In genomic region chr6:97395477-97396350, GRCm38 (mm10) we compare ENCODE assay signal across 8 mouse cellular contexts.
A peak's percentile ranks its signal among the peaks of the same experiment; 100 is the strongest.
DNase-seq lines count a peak whose midpoint lies in the region; ATAC-seq and TF ChIP-seq lines count a peak whose summit lies in the region.

No protein-coding gene starts in this region.

- H3K9me3 ChIP-seq in hindbrain, embryonic 15.5 days, result no peaks in the 10 kb centered on the region
- H3K9me3 ChIP-seq in lung, embryonic 14.5 days (ENCODE audit: low read depth, low read length), result no peaks in the 10 kb centered on the region
- no peaks in the 10 kb centered on the region for H3K9me3 ChIP-seq in stomach, embryonic 15.5 days

- H3K36me3 ChIP-seq in hindbrain, embryonic 15.5 days, result no peaks in the 10 kb centered on the region
- H3K36me3 ChIP-seq in lung, embryonic 14.5 days (ENCODE audit: insufficient read depth), result no peaks in the 10 kb centered on the region
- no peaks in the 10 kb centered on the region for H3K36me3 ChIP-seq in stomach, embryonic 15.5 days

- peak overlapping the region; percentile 20; the same call in 1 of the 2 replicates for H3K4me2 ChIP-seq in hindbrain, embryonic 15.5 days
- H3K4me2 ChIP-seq in lung, embryonic 14.5 days, result peak overlapping the region; percentile 33
- peak overlapping the region; percentile 36; the same call in 1 of the 2 replicates for H3K4me2 ChIP-seq in stomach, embryonic 15.5 days

- H3K4me1 ChIP-seq in hindbrain, embryonic 15.5 days (replicated peaks), result peaks cover 43% of the 10 kb centered on the region
- no peaks in the 10 kb centered on the region for H3K4me1 ChIP-seq in lung, embryonic 14.5 days (ENCODE audit: insufficient read depth)
- H3K4me1 ChIP-seq in stomach, embryonic 15.5 days, result peaks cover 15% of the 10 kb centered on the region

- DNase-seq in left cerebral cortex, postnatal 10 days (ENCODE audit: extremely low spot score in 1 of 2, low spot score in 2 of 2), result peak; percentile 20 to 44
- DNase-seq in left cerebral cortex, adult 18-20 months (ENCODE audit: low spot score in 2 of 2), result no peak
- peak; percentile 70 for DNase-seq in embryo, embryonic 11 days
- DNase-seq in lung, embryonic 14.5 days, result peak; percentile 60
- no peak for DNase-seq in right cerebral cortex, postnatal 36 days (ENCODE audit: low spot score in 2 of 2)
- DNase-seq in gastrocnemius, postnatal 4 days (ENCODE audit: low spot score in 2 of 2), result no peak

- 12% methylated on average over 17 of the region's 17 CpGs for WGBS in hindbrain, embryonic 15.5 days
- 18% methylated on average over 17 of the region's 17 CpGs for WGBS in lung, embryonic 14.5 days
- WGBS in stomach, embryonic 15.5 days, result 27% methylated on average over 17 of the region's 17 CpGs

- ATAC-seq in hindbrain, embryonic 15.5 days (ENCODE audit: low FRiP score, low read depth), result no peak
- ATAC-seq in lung, embryonic 14.5 days (ENCODE audit: insufficient read depth), result peak; percentile 62
- peak; percentile 44 for ATAC-seq in stomach, embryonic 15.5 days (ENCODE audit: insufficient read depth, low FRiP score, low read depth)

- H3K4me3 ChIP-seq in hindbrain, embryonic 15.5 days, result no peak overlapping the region
- no peak overlapping the region for H3K4me3 ChIP-seq in lung, embryonic 14.5 days (ENCODE audit: low read depth, low read length)
- no peak overlapping the region for H3K4me3 ChIP-seq in stomach, embryonic 15.5 days (replicated peaks)

- TF ChIP-seq CTCF in lung, embryonic 14.5 days (IDR thresholded peaks at IDR 0.05; ENCODE audit: low read depth), result no peak

- no peak overlapping the region for H3K9ac ChIP-seq in hindbrain, embryonic 15.5 days
- no peak overlapping the region for H3K9ac ChIP-seq in lung, embryonic 14.5 days
- H3K9ac ChIP-seq in stomach, embryonic 15.5 days, result no peak overlapping the region

- H3K27me3 ChIP-seq in hindbrain, embryonic 15.5 days, result no peaks in the 10 kb centered on the region
- H3K27me3 ChIP-seq in lung, embryonic 14.5 days (ENCODE audit: insufficient read depth, low read length), result no peaks in the 10 kb centered on the region
- H3K27me3 ChIP-seq in stomach, embryonic 15.5 days (replicated peaks), result no peaks in the 10 kb centered on the region

- intact Hi-C loops in left cerebral cortex, postnatal 10 days (cut with DNase I), result no loop called here

- H3K27ac ChIP-seq in hindbrain, embryonic 15.5 days (replicated peaks), result peak overlapping the region; percentile 54
- no peak overlapping the region for H3K27ac ChIP-seq in lung, embryonic 14.5 days (ENCODE audit: low read depth)
- H3K27ac ChIP-seq in stomach, embryonic 15.5 days, result peak overlapping the region; percentile 14; the same call in 1 of the 2 replicates

Comparison
In these comparisons a context has a peak if more than half of its experiments do, and no peak if none do; other contexts are left out.
1. DNase-seq: peak in left cerebral cortex, postnatal 10 days (2 of 2), embryo, embryonic 11 days (single experiment) and lung, embryonic 14.5 days (single experiment); none in left cerebral cortex, adult 18-20 months (0 of 2), right cerebral cortex, postnatal 36 days (0 of 2) and gastrocnemius, postnatal 4 days (0 of 2).
2. Peak in every context shown above with its lines, with median percentiles within 50 percentile points of each other: H3K4me2 ChIP-seq.